Mouse (Mus musculus) adrenal gland, postnatal 36 days (tissue): ENCODE results near the gene Foxo4. TPM values are rescaled to one million over a fixed set of nuclear protein-coding genes. Genes with fewer than 3 reads are reported as not detected.

Experiments used
- DNase-seq, 2 experiments: peaks; one replicate each; pipeline ENCODE4 v3.0.0; 2021; ENCODE audit warnings: mixed read lengths in 1 of 2
- long read RNA-seq, 2 experiments: library from polyadenylated mRNA; stranded (forward); transcript quantifications; one replicate each; pipeline ENCODE4 v2.0.0; 2021; ENCODE audit warnings: borderline sequencing depth in 2 of 2
- total RNA-seq, 2 experiments: library from RNA; stranded (reverse); gene quantifications; 2 replicates each; pipeline ENCODE4 v1.2.3; 2021

Gene Foxo4
- 10 to 100 TPM; 28.1 to 35.2 TPM for total RNA-seq
- long read RNA-seq, experiment 1 = 0 reads
- long read RNA-seq, experiment 2 = 0 reads

GRCm38 (mm10) chrX:101253952-101254729 lies at the start of gene Foxo4:
Gene Foxo4, plus strand, starts transcription at chrX:101254528.
- peak; percentile 88 to 90 for DNase-seq

- peak; percentile 80 to 83 for DNase-seq
These were observed 32.2 kb upstream of the Foxo4 start, which contains the start of gene Snx12 for GRCm38 (mm10) chrX:101221834-101222795. Gene Snx12, minus strand, starts transcription at chrX:101222563.

DNA sequence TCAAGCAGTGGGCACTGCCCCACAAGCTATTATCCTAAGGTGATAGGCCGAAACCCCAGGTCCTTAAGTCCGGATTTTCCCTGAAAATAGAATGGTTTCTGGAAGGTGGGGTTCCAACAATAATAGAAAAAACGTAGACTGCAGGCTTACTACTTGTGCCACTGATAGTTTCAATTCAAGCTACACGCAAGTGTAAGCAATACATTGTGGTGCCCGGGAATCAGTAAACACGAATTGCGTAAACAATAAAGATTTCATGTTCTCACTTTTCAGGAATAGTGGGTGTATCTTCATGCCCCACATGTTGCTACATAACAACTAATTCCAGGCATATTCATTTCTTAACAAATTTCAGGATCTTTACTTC lies 31.5 kb upstream of the Foxo4 start:
- no peak for DNase-seq

GRCm38 (mm10) chrX:101245011-101245410 lies 9.3 kb upstream of the Foxo4 start:
- no peak for DNase-seq

DNA sequence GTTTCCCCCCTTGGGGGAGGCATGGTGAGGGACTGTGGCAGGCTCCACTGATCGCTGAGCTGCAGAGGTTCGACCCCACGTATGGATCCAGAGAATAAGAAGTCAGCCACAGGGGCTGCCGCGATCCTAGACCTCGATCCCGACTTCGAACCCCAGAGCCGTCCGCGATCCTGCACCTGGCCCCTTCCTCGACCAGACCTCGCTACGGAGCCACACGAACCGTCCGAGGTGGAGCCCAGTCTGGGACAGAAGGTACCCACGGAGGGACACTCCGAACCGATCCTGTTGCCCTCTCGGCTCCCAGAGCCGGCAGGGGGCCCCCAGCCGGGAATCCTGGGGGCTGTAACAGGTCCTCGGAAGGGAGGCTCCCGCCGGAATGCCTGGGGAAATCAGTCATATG lies 412 bp downstream of the Foxo4 start:
- DNase-seq = no peak

DNA sequence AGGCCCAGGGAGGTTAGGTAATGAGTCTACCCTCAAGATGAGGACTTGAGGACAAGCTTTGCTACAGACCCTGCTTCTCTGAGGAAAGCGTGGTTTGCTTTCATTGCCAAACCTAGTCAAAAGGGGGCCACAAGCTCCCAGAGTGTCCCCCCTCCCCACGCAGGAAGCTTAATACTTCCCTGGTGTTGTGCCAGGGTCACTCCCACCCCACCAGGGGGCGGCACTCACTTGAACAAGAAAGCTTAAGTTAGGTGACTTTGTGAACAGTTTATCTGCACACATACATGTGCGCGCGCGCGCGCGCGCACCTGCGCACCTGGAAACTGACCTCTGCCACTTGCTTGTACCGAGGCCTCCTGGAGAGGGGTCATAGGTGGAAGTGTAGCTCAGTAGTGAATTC lies 2.3 kb downstream of the Foxo4 start:
- DNase-seq = peak in 1 of 2 experiments; percentile 37

- DNase-seq = no peak
These were observed 6.4 kb downstream of the Foxo4 start for GRCm38 (mm10) chrX:101260441-101261325.

- DNase-seq = no peak
These were observed 9.6 kb downstream of the Foxo4 start, which contains the start of gene Gm614 for GRCm38 (mm10) chrX:101263892-101264291. Gene Gm614, minus strand, starts transcription at chrX:101263992.

GRCm38 (mm10) chrX:101266631-101267030 lies 12.3 kb downstream of the Foxo4 start:
- DNase-seq = no peak

DNA sequence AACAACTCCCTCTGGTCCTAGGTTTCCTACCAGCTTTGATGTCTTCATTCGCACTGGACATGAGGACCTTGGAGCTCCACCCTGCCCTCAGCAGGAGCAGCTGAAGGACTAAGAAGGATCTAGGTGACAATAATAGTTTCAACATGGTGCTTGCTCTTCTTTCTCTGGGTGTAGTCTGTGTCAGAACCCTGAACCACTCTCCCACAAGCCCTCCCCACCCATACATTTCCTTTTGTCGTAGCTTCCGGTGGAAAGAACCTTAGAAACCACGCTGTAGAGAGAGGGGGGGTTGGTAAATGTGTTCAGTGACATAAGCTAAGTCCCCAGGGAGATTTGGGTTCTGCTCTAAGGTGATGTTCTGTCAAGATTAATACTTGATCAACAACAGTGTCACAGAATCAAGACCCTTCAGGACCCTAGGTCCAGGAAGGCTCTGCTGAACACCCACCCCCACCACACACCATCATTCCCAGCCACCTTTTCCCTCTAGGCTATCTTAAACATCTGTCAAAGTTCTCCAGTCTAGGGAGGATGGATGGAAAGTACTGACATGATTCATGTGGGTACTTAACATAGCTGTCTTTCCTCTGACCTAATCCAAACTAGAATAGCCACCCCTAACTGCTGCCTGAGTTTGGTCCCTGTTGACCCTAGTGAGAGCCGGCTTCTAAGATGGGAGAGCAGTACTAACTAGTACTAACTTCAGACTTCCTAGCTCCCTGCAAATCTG lies 13.9 kb downstream of the Foxo4 start, which contains the start of gene Il2rg:
TSS of gene Il2rg (minus strand) at position 231 of the 730 bp plus-strand sequence.
- no peak for DNase-seq

- DNase-seq = no peak
These were observed 14.4 kb downstream of the Foxo4 start, which contains the start of gene Gm20489 for GRCm38 (mm10) chrX:101268755-101269124. Gene Gm20489, minus strand, starts transcription at chrX:101269023.

- DNase-seq = no peak
These were observed 19.1 kb downstream of the Foxo4 start for GRCm38 (mm10) chrX:101273410-101273809.

GRCm38 (mm10) chrX:101273875-101274738 lies 19.8 kb downstream of the Foxo4 start, which contains the start of gene Med12:
Gene Med12, plus strand, starts transcription at chrX:101274030.
- peak; percentile 93 to 95 for DNase-seq

GRCm38 (mm10) chrX:101282813-101283212 lies 28.5 kb downstream of the Foxo4 start:
- DNase-seq = no peak

DNA sequence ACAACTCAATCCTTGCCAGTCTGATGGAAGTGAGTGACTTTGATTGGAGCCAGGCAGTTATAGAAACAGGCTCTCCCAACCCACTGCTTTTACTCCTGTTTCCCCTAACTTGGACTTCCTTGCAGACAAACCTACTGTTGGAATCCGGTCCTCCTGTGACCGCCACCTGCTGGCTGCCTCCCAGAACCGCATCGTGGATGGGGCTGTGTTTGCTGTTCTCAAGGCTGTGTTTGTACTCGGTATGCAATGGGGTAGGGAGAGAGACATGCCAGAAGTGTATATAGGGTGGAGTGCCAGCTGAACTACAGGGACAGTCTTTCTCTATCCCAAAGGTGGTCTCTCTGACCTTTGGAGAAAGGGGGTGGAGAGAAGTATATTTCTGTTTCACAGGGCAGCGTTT lies 31.2 kb downstream of the Foxo4 start:
- DNase-seq = peak; percentile 61 to 66

DNA sequence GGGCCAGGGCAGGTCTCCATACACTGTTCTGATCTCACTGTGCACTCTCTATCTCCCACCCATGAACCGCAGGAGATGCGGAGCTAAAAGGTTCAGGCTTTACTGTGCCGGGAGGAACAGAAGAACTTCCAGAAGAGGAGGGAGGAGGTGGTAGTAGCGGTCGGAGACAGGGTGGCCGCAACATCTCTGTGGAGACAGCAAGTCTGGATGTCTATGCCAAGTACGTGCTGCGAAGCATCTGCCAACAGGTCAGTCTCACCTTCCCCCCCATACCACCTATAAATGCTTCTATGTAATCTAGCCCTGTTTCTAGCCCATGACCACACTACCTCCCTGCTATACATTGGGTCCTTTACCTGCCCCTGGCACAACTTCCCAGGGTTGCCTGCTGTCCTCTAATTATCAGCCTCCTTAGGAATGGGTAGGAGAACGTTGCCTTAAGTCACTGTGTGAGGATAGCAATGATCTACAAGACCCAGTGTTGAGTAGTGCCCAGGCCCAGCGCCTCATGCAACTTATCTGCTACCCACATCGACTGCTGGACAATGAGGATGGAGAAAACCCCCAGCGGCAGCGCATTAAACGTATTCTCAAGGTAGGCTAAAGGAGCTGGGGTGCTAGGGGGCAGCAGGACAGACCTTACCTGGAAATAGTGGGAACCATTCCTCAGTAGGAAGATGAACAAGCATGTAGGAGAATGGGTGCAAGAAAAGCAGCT lies 31.8 kb downstream of the Foxo4 start:
- DNase-seq = no peak

DNA sequence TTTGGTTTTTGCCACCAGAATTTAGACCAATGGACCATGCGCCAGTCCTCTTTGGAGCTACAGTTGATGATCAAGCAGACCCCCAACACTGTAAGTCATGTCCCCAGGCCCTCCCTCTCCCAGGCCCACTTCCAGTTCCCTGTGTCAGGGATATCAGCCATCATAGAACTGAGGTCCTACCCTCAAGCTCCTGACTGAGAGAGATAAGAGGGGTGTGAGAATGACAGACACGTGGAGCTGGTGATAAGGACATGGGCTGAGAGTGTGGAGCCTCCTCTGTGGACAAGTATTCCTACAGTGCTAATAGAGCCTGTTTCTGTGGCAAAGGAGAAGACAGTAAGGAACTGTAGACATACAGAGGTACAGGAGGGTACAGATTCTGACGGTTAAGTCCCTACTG lies 33.2 kb downstream of the Foxo4 start:
- no peak for DNase-seq

- no peak for DNase-seq
These were observed 34.1 kb downstream of the Foxo4 start for GRCm38 (mm10) chrX:101288432-101288831.

GRCm38 (mm10) chrX:101289037-101289436 lies 34.7 kb downstream of the Foxo4 start:
- DNase-seq = no peak
